Mouse (Mus musculus) embryonic fibroblast, embryonic 13.5 days (primary cell): ENCODE measurements around the gene Trim50.

Experiments used
- CTCF ChIP-seq: IDR thresholded peaks from 2 replicates; pipeline ENCODE4 v1.5.1; 2011; ENCODE audit warnings: mild to moderate bottlenecking, control low read depth, low read length, moderate library complexity, borderline replicate concordance; ENCODE audit not compliant: insufficient read depth
- POLR2A ChIP-seq: IDR thresholded peaks from 2 replicates; pipeline ENCODE4 v1.6.1; 2011; ENCODE audit warnings: low read depth, mild to moderate bottlenecking, control low read depth, low read length, moderate library complexity

DNA sequence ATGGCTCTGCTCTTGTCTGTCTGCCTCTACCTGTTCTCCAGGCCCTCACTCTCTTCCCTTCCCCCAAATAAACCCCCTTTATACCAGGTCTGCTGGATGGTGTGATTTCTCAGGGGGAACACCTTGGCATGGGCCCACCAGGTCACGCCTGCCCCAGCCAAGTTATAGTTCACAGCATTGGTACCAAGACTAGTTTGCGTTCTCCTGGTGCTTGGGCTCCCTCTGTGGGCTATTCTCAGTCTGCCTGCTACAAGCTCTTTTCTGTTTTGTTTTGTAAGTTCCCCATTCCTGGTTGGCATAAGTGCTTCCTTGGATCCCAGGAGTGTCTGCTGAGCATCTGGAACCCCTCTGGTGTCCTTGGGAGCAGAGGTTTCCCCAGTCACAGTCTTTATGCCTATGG is 33.2 kb upstream of the Trim50 start:
- no peak for TF ChIP-seq CTCF
- TF ChIP-seq POLR2A, result no peak
